ENCODE assay signal across 25 mouse cellular contexts in the genomic region with DNA sequence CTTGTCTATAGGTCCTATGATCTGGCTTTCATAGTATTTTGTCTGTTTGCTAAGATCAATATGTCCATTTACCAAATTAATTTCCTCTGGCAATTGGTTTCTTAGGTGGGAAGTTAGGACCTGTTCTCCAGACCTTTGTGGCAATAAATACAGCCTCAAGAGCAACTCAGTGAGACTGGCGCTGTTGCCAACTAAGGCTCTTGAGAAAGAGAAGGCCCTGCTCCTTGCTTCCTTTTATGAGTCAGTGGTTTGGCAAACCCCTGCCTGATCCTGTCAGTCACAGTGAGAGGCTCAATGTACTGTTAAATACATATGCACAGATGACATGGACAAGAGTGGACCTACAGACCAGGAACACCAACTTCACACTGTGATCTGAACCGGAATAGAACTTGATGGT. TPM values are rescaled to one million over a fixed set of nuclear protein-coding genes. Genes with fewer than 3 reads are reported as not detected.
A peak's percentile ranks its signal among the peaks of the same experiment; 100 is the strongest.
DNase-seq lines count a peak whose midpoint lies in the region; ATAC-seq and TF ChIP-seq lines count a peak whose summit lies in the region.
"Had no signal": no experiment of that assay in that cellular context is flagged by ENCODE, and none has a peak within 500 bp of the region (broad histone marks: within the 10 kb centered on the region; RNA-seq: fewer than 3 reads in every experiment).

No protein-coding gene starts in this region.

- H3K4me3 ChIP-seq in midbrain, postnatal 0 days (ENCODE audit: low read depth, low read length): no peak overlapping the region
- H3K4me3 ChIP-seq in midbrain, embryonic 13.5 days (replicated peaks): no peak overlapping the region
- no peak overlapping the region for H3K4me3 ChIP-seq in hindbrain, embryonic 14.5 days (replicated peaks; ENCODE audit: low read length)
- H3K4me3 ChIP-seq: embryonic facial prominence, embryonic 10.5 days; erythroblast, embryonic 14.5 days; forebrain, embryonic 12.5 days; heart, embryonic 13.5 days had no signal

- 89% methylated on average over 2 of the region's 2 CpGs for WGBS in midbrain, postnatal 0 days
- WGBS in midbrain, embryonic 13.5 days: 94% methylated on average over 2 of the region's 2 CpGs
- 99% methylated on average over 2 of the region's 2 CpGs for WGBS in hindbrain, embryonic 14.5 days

- H3K4me1 ChIP-seq in midbrain, postnatal 0 days (ENCODE audit: insufficient read depth, low read length): no peaks in the 10 kb centered on the region
- H3K4me1 ChIP-seq in midbrain, embryonic 13.5 days (replicated peaks): no peaks in the 10 kb centered on the region
- no peaks in the 10 kb centered on the region for H3K4me1 ChIP-seq in hindbrain, embryonic 14.5 days (replicated peaks; ENCODE audit: control insufficient read depth, insufficient read depth, low read length)
- H3K4me1 ChIP-seq: embryonic facial prominence, embryonic 10.5 days; forebrain, embryonic 12.5 days had no signal

- no peaks in the 10 kb centered on the region for H3K27me3 ChIP-seq in midbrain, postnatal 0 days (ENCODE audit: insufficient read depth, low read length)
- no peaks in the 10 kb centered on the region for H3K27me3 ChIP-seq in midbrain, embryonic 13.5 days
- H3K27me3 ChIP-seq in hindbrain, embryonic 14.5 days (ENCODE audit: control insufficient read depth, insufficient read depth, low read length): no peaks in the 10 kb centered on the region
- H3K27me3 ChIP-seq: CH12.LX; forebrain, embryonic 12.5 days; heart, embryonic 13.5 days; Patski had no signal

- H3K9ac ChIP-seq in midbrain, postnatal 0 days (replicated peaks; ENCODE audit: low read length, poor library complexity, severe bottlenecking): no peak overlapping the region
- H3K9ac ChIP-seq in midbrain, embryonic 13.5 days (replicated peaks): no peak overlapping the region
- no peak overlapping the region for H3K9ac ChIP-seq in hindbrain, embryonic 14.5 days
- H3K9ac ChIP-seq: forebrain, embryonic 12.5 days; heart, embryonic 13.5 days had no signal

- H3K36me3 ChIP-seq in midbrain, postnatal 0 days (ENCODE audit: insufficient read depth, low read length): no peaks in the 10 kb centered on the region
- H3K36me3 ChIP-seq in midbrain, embryonic 13.5 days: no peaks in the 10 kb centered on the region
- no peaks in the 10 kb centered on the region for H3K36me3 ChIP-seq in hindbrain, embryonic 14.5 days (replicated peaks; ENCODE audit: control insufficient read depth, insufficient read depth)
- H3K36me3 ChIP-seq: embryonic facial prominence, embryonic 10.5 days; forebrain, embryonic 12.5 days; heart, embryonic 13.5 days had no signal

- H3K4me2 ChIP-seq in midbrain, postnatal 0 days (ENCODE audit: low read depth, low read length, poor library complexity, severe bottlenecking): no peak overlapping the region
- H3K4me2 ChIP-seq in midbrain, embryonic 13.5 days (replicated peaks): no peak overlapping the region
- H3K4me2 ChIP-seq in hindbrain, embryonic 14.5 days (replicated peaks): no peak overlapping the region
- H3K4me2 ChIP-seq: forebrain, embryonic 12.5 days; heart, embryonic 13.5 days had no signal

- ATAC-seq in midbrain, postnatal 0 days (ENCODE audit: low FRiP score): no peak
- ATAC-seq in midbrain, embryonic 13.5 days: no peak
- ATAC-seq in hindbrain, embryonic 14.5 days (ENCODE audit: low FRiP score): no peak
- ATAC-seq: activated CD4-positive, CD25-positive, alpha-beta regulatory T cell, adult 4 months; forebrain, embryonic 16.5 days; hindbrain, embryonic 16.5 days; inflammation-experienced regulatory T-cells, adult 6 months; intestine, postnatal 0 days; Patski had no signal

- H3K27ac ChIP-seq in midbrain, postnatal 0 days (ENCODE audit: low read depth, low read length): no peak overlapping the region
- no peak overlapping the region for H3K27ac ChIP-seq in midbrain, embryonic 13.5 days
- H3K27ac ChIP-seq in hindbrain, embryonic 14.5 days: no peak overlapping the region
- H3K27ac ChIP-seq: embryonic facial prominence, embryonic 10.5 days; forebrain, embryonic 12.5 days; heart, embryonic 13.5 days had no signal

- DNase-seq in adrenal gland, adult 8-10 months: peak; percentile 34
- no peak for DNase-seq in adrenal gland, postnatal 4 days (ENCODE audit: low spot score in 2 of 2)
- DNase-seq in midbrain, postnatal 0 days (ENCODE audit: low spot score): peak; percentile 15
- peak; percentile 5 for DNase-seq in adrenal gland, postnatal 25 days
- peak; percentile 62 for DNase-seq in gonadal fat pad, adult 2 months (ENCODE audit: low read depth)
- DNase-seq in hindbrain, embryonic 14.5 days (ENCODE audit: low spot score): no peak
- DNase-seq in B cell, adult 2 months: no peak
- DNase-seq: cerebellum, adult 18-20 months; cerebellum, adult 9-11 months; cerebellum, postnatal 36 days; gastrocnemius, postnatal 10 days; heart, postnatal 36 days had no signal

- TF ChIP-seq CTCF in midbrain, postnatal 0 days (IDR thresholded peaks at IDR 0.05): no peak

- H3K9me3 ChIP-seq in midbrain, postnatal 0 days (ENCODE audit: low read length): no peaks in the 10 kb centered on the region
- H3K9me3 ChIP-seq in midbrain, embryonic 13.5 days: no peaks in the 10 kb centered on the region
- no peaks in the 10 kb centered on the region for H3K9me3 ChIP-seq in hindbrain, embryonic 14.5 days (ENCODE audit: control insufficient read depth, low read length)
- H3K9me3 ChIP-seq: embryonic facial prominence, embryonic 10.5 days; forebrain, embryonic 12.5 days; heart, embryonic 13.5 days had no signal

RNA-seq across cellular contexts. Expression of gene Hrasls, which starts 36.3 kb away (rescaled TPM):
- total RNA-seq in adrenal gland, adult 8-10 months (2022): 1 to 10 TPM; 1.2 to 5.7 (median 4.7) TPM
- 1 to 10 TPM; 1.7 to 2.3 TPM for total RNA-seq in adrenal gland, postnatal 4 days (2021)
- 13.4 and 20.3 TPM in 2 replicates for total RNA-seq in midbrain, postnatal 0 days (2014; rRNA removed)
- polyA plus RNA-seq in midbrain, postnatal 0 days (2015; fragmentation: Nextera tagmentation; extraction: Ambion mirVana): 6.7 and 7.0 TPM in 2 replicates
- 1.9 TPM in 2 replicates for polyA plus RNA-seq in midbrain, embryonic 13.5 days (2015; fragmentation: Nextera tagmentation; extraction: Ambion mirVana)
- total RNA-seq in adrenal gland, postnatal 25 days (2021): 4.3 and 6.8 TPM in 2 replicates
- 4.2 and 6.2 TPM in 2 replicates for polyA plus RNA-seq in gonadal fat pad, adult 2 months (2012; rRNA removed)
- 5.5 and 5.6 TPM in 2 replicates for polyA plus RNA-seq in hindbrain, embryonic 14.5 days (2014; fragmentation: Nextera tagmentation; extraction: Ambion mirVana)
- total RNA-seq: CH12.LX; granulocyte monocyte progenitor cell, adult 5-6 weeks had no signal
- polyA plus RNA-seq: activated CD4-positive, CD25-positive, alpha-beta regulatory T cell, adult 4 months; erythroblast, embryonic 14.5 days; inflammation-experienced regulatory T-cells, adult 6 months; Patski had no signal

Comparison
In these comparisons a context has a peak if more than half of its experiments do, and no peak if none do; other contexts are left out.
1. DNase-seq: peak in adrenal gland, adult 8-10 months (single experiment), midbrain, postnatal 0 days (single experiment), adrenal gland, postnatal 25 days (single experiment) and gonadal fat pad, adult 2 months (single experiment); none in adrenal gland, postnatal 4 days (0 of 2), hindbrain, embryonic 14.5 days (single experiment) and B cell, adult 2 months (0 of 2).